Mouse (Mus musculus): ENCODE data around the gene Serinc2.

DNA sequence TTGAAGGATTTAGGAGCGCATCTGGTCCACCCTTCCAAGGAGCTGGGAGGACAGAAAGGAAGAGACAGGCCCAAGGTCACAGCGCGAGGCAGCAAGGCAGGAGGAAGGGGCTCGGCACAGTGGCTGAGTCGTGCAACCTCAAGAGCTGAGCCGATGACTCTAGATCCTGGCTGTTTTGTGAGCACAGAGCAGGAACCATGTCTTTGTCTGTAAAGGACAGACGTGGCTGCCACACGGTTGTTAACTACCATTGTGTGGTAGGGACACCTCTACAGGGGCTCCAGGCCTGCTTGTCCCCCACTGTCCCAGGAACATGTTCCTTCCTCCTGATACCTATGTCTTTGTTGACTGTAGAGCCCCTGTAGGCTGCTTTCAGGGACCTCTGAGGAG, 20.6 kb upstream of the Serinc2 start:
- no peak for TF ChIP-seq POLR2A (IDR thresholded peaks at IDR 0.05; ENCODE audit: insufficient read depth, low read depth, low read length)
- no peak for TF ChIP-seq CTCF (IDR thresholded peaks at IDR 0.05; ENCODE audit: insufficient read depth, low read depth, low read length)
